Mouse (Mus musculus): ENCODE results near the gene Adamts2.

The Adamts2 gene

GRCm38 (mm10) chr11:50671376-50671775, 69.5 kb downstream of the Adamts2 start:
- no peak for DNase-seq (ENCODE audit: low spot score in 2 of 2)

- no peak for DNase-seq (ENCODE audit: low spot score in 2 of 2)
These were observed 70.0 kb downstream of the Adamts2 start for GRCm38 (mm10) chr11:50671820-50672310.

- DNase-seq (ENCODE audit: low spot score in 2 of 2) = no peak
These were observed 71.0 kb downstream of the Adamts2 start for GRCm38 (mm10) chr11:50672866-50673265.

- DNase-seq (ENCODE audit: low spot score in 2 of 2) = no peak
These were observed 71.8 kb downstream of the Adamts2 start for GRCm38 (mm10) chr11:50673525-50674250.

- no peak for DNase-seq (ENCODE audit: low spot score in 2 of 2)
These were observed 72.5 kb downstream of the Adamts2 start for GRCm38 (mm10) chr11:50674390-50674789.

GRCm38 (mm10) chr11:50678650-50679049, 76.8 kb downstream of the Adamts2 start:
- no peak for DNase-seq (ENCODE audit: low spot score in 2 of 2)

GRCm38 (mm10) chr11:50681940-50682339, 80.1 kb downstream of the Adamts2 start:
- no peak for DNase-seq (ENCODE audit: low spot score in 2 of 2)

GRCm38 (mm10) chr11:50683821-50684220, 81.9 kb downstream of the Adamts2 start:
- DNase-seq (ENCODE audit: low spot score in 2 of 2) = no peak

GRCm38 (mm10) chr11:50688584-50688983, 86.7 kb downstream of the Adamts2 start:
- DNase-seq (ENCODE audit: low spot score in 2 of 2) = no peak

- DNase-seq (ENCODE audit: low spot score in 2 of 2) = no peak
These were observed 87.8 kb downstream of the Adamts2 start for GRCm38 (mm10) chr11:50689672-50690071.

GRCm38 (mm10) chr11:50699971-50700370, 98.1 kb downstream of the Adamts2 start:
- DNase-seq (ENCODE audit: low spot score in 2 of 2) = no peak

- no peak for DNase-seq (ENCODE audit: low spot score in 2 of 2)
These were observed 98.6 kb downstream of the Adamts2 start for GRCm38 (mm10) chr11:50700496-50700895.

GRCm38 (mm10) chr11:50703397-50703796, 101.5 kb downstream of the Adamts2 start:
- DNase-seq (ENCODE audit: low spot score in 2 of 2) = no peak

- no peak for DNase-seq (ENCODE audit: low spot score in 2 of 2)
These were observed 102.6 kb downstream of the Adamts2 start for GRCm38 (mm10) chr11:50704511-50704910.

GRCm38 (mm10) chr11:50707259-50707658, 105.4 kb downstream of the Adamts2 start:
- DNase-seq (ENCODE audit: low spot score in 2 of 2) = no peak

GRCm38 (mm10) chr11:50713610-50714202, 111.8 kb downstream of the Adamts2 start:
- no peak for DNase-seq (ENCODE audit: low spot score in 2 of 2)

GRCm38 (mm10) chr11:50715091-50715490, 113.2 kb downstream of the Adamts2 start:
- DNase-seq (ENCODE audit: low spot score in 2 of 2) = no peak

- DNase-seq (ENCODE audit: low spot score in 2 of 2) = peak; percentile 13 to 15
These were observed 115.6 kb downstream of the Adamts2 start for GRCm38 (mm10) chr11:50717381-50717897.

GRCm38 (mm10) chr11:50718862-50719261, 117.0 kb downstream of the Adamts2 start:
- DNase-seq (ENCODE audit: low spot score in 2 of 2) = no peak

GRCm38 (mm10) chr11:50720421-50720820, 118.5 kb downstream of the Adamts2 start:
- no peak for DNase-seq (ENCODE audit: low spot score in 2 of 2)

GRCm38 (mm10) chr11:50720856-50721550, 119.1 kb downstream of the Adamts2 start:
- DNase-seq (ENCODE audit: low spot score in 2 of 2) = no peak

- DNase-seq (ENCODE audit: low spot score in 2 of 2) = no peak
These were observed 123.7 kb downstream of the Adamts2 start for GRCm38 (mm10) chr11:50725595-50725994.

All from right cerebral cortex, adult 2 months (tissue).